Mouse (Mus musculus): ENCODE results near the gene Sars2. TPM values are rescaled to one million over a fixed set of nuclear protein-coding genes. Genes with fewer than 3 reads are reported as not detected.

Sars2 gene
- total RNA-seq, 2 experiments from 2014 or later = 17.5 to 23.7 TPM

DNA sequence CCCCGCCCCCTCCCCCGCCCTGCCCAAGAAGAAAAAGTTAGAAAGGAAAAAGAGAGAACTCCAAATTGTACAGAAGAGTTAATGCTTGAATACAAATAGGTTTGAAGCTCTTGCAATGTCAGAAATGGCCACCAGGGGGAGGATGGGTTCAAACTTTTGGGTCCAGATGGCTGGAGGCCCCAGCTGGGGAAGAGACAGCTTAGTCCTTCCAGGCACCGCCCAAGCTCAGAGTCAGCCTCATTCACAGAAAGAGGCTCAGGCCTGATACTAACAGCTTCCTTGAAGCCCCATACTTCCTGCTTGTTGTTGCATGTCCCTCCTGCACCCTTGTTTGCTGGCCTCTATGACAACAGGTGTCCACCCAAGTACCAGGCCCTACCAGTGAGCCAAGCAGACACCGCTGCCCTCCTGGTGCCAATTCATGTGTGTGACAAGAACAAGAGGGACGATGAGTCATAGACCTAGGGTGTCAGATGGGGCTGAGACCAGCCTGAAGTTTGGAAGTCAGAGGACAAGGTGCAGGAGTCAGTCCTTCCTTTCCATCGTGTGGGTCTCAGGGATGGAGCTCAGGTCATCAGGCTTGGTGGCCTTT lies 38.4 kb downstream of the Sars2 start:
- peak; percentile 94 for DNase-seq

DNA sequence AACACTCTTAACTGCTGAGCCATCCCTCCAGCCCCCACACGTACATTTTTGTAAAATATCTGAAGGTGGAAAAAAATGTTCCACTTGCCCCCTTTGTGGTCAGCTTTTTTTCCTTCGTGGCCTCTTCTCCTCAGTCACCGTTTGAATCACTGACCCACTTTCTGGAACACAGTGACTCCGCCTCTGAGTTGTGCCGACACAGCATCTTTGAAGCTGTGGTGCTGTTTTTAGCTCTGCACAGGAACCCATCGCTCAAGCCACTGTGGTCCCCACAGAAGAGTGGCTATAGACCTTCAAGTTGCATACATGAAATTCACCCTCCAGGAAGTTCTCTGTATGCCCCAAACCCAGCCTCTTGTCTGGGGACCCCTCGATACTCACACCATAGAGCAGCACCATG lies 39.1 kb downstream of the Sars2 start:
- DNase-seq = no peak

DNA sequence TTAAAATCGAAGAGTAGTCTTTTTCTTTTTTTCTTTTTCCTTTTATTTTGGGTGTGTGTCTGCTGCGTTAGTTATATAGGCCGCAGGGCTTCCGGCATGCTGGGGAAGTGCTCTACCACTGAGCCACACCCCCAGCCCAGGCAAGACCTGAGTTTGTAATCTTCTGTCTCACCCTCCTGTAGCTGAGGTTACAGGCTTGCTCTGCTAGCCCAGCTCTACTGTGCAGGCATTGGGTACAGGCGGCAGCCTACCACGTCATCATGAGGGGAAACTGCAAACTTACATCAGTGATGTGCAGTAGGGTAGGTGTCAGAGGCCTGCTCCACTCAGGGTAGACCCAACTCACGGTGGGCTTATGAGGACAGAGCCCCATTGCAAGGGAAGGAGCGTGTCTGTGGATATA lies 39.5 kb downstream of the Sars2 start:
- no peak for DNase-seq

DNA sequence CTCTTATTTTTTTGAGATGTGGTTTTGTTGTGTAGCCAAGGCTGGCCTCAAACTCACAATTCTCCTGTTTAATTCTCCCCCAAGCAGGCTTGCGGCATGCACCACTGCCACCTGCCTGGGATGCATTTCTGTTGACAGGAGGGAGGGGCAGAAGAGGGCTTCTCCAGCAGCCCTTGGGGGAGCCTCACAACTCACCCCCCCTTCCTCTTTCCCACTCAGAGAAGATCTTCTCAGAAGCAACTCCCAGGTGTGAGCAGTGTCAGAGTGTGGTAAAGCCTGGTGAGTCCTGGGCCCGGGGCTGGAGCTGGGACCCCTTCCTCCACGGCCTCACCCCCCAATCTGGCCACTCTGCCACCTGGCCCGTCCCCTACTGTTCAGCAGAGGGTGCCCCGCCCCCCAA lies 43.4 kb downstream of the Sars2 start:
- no peak for DNase-seq

- no peak for DNase-seq
Observed at GRCm38 (mm10) chr7:28787884-28788283, 46.1 kb downstream of the Sars2 start.

DNA sequence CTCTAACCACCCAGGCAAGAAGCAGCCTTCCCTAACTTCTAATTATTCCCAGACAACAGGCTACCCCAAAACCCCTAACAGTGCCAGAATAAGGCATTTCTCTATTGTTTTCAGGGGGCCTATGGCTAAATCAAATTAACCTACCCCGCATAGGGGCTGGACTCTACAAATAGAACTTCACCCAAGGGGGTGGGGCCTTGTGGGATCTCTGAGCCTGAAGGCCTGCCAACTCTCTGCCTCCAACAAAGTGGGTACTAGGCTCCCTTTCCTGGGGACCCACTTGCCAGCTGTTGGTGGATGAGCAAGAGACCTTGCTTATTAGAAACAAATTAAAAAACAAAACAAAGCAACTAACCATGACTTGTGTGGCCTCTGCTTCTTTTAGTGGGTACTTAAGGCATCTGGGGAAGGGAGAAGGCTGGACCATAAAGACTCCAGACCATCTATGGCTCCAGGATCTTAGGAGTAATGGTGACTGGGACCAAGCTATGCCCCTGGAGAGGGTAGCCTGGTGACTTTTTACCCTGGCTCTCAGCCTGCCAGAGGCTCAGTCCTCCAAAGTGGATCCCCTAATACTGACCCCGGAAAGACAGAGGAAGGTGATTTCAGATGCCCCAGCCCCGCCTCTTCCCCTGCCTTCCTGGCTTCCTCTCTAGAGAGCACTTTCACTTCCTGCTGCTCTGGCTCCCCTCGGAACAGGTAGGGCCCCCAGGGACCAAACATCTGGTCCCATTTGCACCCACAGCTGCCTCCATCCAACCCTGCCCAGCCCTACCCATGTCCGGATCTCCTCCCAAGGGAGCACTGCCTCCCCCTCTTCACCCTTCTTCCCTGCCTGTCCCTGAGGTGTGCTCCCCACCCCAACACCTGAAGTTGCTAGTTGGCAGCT lies 46.8 kb downstream of the Sars2 start, which contains the start of gene Rinl:
Gene Rinl, plus strand, starts transcription at position 663 of the 889 bp plus-strand sequence.
- DNase-seq = no peak

- DNase-seq = no peak
Observed at GRCm38 (mm10) chr7:28789235-28789634, 47.4 kb downstream of the Sars2 start.

DNA sequence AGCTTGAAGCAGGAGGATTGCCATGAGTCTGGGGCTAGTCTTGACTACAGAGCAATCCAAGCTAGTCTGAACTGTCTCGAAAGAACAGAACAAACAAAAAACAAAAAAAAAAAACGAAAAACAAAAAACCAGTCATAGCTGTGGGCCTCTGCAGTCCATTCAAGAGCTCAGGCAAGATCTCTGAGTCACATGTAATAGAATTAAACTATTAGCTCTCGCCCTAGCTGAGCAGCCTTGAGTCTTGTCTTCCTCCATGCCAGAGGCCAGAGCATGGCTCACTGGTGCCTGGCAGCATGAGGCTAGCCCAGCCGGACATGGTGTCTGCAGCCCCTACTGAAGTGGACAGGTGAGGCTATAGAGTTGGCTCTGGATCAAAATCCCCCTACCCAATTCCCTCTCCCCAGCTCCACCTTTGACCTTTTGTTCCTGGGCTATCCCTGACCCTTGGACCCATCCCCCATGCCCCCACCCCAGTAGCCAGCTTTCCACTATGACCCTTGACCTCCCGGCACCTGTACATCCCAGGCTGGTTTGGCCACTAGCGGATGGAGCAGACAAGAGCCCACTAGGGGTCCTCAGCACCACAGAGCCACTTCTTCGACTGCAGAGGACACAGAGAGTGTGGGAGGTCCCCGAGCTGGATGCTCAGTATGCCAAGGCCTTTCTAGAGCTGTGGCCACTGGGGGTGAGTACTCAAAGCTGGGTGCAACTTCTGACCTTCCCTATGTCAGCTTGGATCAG lies 48.4 kb downstream of the Sars2 start:
- DNase-seq = no peak

- no peak for DNase-seq
Observed at GRCm38 (mm10) chr7:28791706-28792105, 49.9 kb downstream of the Sars2 start.

- DNase-seq = no peak
Observed at GRCm38 (mm10) chr7:28792391-28793185, 50.8 kb downstream of the Sars2 start.

GRCm38 (mm10) chr7:28793834-28794233 lies 52.0 kb downstream of the Sars2 start:
- DNase-seq = no peak

DNA sequence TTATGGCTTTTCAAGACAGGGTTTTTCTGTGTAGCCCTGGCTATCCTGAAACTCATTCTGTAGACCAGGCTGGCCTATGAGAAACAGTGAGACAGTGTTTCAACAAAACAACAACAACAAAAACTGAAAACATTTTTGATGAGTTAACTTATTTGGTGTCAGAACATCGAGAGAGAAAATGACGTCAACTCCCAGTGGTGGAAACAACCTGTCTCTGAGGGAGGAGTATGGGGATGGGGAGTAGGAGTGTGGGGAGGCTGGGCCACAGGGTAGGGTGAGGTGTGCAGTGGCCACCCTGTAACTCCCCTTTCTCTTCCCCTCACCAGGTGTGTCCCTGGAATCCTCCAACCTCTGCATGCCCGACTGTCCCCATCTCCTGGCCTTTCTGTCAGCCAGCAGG lies 52.7 kb downstream of the Sars2 start:
- no peak for DNase-seq

DNA sequence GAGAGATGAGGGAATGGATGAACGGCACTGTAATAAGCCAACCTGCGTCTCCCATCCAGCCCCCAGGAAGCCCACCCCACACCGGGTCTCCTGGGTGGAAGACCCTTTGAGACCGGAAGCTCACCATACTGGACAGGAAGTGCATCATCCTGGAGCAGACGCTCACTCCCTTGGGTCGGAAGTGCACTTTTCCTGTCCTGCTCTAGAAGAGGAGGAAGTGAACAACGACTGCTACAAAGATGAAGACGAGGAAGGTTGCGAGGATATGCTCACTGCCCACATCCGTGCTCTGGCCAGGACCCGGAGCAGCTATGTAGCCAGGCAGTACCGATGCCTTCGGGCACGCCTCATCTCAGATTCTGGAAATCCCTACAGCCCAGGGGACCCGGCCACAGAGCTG lies 54.0 kb downstream of the Sars2 start:
- no peak for DNase-seq

DNA sequence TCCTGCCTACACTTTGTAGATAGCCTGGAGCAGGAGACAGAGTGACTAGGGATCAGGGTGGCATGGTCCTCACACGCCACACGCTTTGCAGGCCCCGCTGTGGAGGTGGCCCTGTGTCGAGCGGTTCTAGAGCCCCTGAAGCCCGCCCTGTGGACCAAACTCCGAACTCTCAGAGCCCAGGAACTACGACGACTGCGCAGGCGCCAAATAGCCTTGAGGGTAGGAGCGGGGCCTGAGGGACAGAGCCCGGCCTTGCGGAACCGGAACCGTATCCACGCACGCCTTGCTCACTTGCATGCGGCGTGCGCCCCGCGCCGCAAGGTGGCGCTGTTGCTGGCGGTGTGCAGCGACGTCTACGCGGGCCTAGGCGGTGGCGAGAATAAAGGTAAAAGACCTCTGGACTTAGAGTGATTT lies 54.8 kb downstream of the Sars2 start:
- DNase-seq = peak; percentile 92

- no peak for DNase-seq
Observed at GRCm38 (mm10) chr7:28799994-28800393, 58.2 kb downstream of the Sars2 start.

- no peak for DNase-seq
Observed at GRCm38 (mm10) chr7:28801451-28801850, 59.7 kb downstream of the Sars2 start.

DNA sequence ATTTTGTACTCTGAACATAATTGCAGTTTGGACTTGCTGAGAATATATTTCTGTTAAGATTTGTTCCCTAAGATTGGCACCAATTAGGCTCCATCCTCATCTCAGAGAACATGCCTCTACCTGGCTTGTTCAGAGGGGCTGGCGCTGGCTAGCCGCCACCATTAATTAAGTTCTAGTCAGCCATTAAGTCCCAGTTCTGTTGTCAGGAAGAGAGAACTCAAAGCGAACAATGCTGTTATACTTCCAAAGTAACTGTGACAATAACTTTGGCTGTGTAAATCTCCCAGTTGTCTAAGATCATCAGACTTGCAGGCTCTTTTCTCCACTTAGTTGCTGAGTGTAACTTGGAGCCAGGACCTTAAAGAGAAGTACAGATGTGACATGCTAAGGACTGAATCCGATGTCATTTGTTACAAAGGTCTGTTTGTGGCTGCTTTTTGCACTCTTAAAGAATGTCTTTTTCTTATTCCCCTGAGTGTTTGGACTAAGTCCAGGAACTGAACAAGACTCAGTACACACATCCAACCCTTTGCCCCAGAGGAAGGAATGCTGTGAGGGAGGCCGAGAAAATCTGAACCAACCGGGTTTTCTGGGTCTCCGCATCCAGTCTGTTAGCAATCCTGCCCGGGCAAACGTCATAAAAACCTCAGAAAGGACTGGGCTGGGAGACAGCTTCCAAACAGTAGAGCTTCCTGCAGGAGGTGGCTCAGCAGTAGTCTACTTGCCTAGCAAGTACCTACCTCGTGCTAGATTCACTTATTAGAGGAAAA lies 60.3 kb downstream of the Sars2 start:
- DNase-seq = no peak

DNA sequence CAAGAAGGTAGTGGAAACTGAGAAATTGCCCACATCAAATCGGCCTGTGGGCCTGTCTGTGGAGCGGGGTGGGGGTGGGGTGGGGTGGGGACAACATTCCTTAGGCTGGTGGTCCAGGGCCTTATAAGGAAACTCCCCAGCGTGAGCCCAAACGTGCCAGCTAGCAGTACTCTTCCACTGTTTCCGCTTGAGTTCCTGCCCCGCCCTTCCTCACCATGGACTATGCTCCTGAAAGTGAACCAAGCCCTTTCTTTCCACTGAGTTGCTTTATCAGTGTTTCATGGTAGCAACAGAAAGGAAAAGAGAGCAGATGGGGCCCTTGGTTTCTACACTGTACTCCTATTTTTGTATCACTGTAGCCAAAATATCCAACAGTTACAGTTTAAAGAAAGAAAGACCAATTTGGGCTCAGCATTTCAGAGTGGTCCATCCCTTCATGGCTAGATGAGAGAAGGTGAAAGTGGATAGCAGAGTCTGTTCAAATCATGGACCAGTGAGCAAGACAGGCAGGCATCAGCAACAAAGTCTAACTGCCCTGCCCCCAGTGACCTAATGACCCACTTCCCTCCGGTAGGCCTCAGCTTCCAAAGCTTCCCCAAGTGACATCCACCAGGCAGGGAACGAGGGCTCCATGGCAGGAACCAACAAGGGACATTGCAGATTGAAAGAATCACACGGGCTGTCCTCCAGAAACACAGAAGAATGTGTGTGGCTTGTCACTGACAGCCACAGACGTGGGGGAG lies 61.2 kb downstream of the Sars2 start:
- no peak for DNase-seq
